In genomic region chr4:120071842-120072507, GRCm38 (mm10) we compare ENCODE assay signal across 15 mouse cellular contexts. TPM values are rescaled to one million over a fixed set of nuclear protein-coding genes. Genes with fewer than 3 reads are reported as not detected.
A peak's percentile ranks its signal among the peaks of the same experiment; 100 is the strongest.
DNase-seq lines count a peak whose midpoint lies in the region; ATAC-seq and TF ChIP-seq lines count a peak whose summit lies in the region.
"Had no signal": no experiment of that assay in that cellular context is flagged by ENCODE, and none has a peak within 500 bp of the region (broad histone marks: within the 10 kb centered on the region; RNA-seq: fewer than 3 reads in every experiment).

No protein-coding gene starts in this region.

- no peak for ATAC-seq in cerebellum, adult (ENCODE audit: insufficient number of reproducible peaks, low FRiP score, low TSS enrichment)
- peak; percentile 37 for ATAC-seq in lung, embryonic 15.5 days (ENCODE audit: borderline replicate concordance, extremely low read depth, low FRiP score, low TSS enrichment)
- ATAC-seq in stomach, postnatal 0 days (ENCODE audit: low FRiP score, low TSS enrichment), result peak; percentile 84
- ATAC-seq in heart, embryonic 11.5 days (replicated peaks; ENCODE audit: insufficient number of reproducible peaks, low FRiP score, low TSS enrichment), result no peak

- TF ChIP-seq CTCF in stomach, postnatal 0 days (IDR thresholded peaks at IDR 0.05; ENCODE audit: low read depth), result no peak

- H3K36me3 ChIP-seq in lung, embryonic 15.5 days, result no peaks in the 10 kb centered on the region
- H3K36me3 ChIP-seq in stomach, postnatal 0 days (ENCODE audit: control insufficient read depth, insufficient read depth, low read length), result no peaks in the 10 kb centered on the region
- no peaks in the 10 kb centered on the region for H3K36me3 ChIP-seq in heart, embryonic 11.5 days (ENCODE audit: control insufficient read depth, insufficient read depth, low read length)
- H3K36me3 ChIP-seq: embryonic facial prominence, embryonic 13.5 days; limb, embryonic 13.5 days had no signal

- no peak overlapping the region for H3K9ac ChIP-seq in lung, embryonic 15.5 days
- H3K9ac ChIP-seq in stomach, postnatal 0 days (ENCODE audit: low read length), result no peak overlapping the region
- H3K9ac ChIP-seq in heart, embryonic 11.5 days (ENCODE audit: low read depth, low read length), result no peak overlapping the region
- H3K9ac ChIP-seq: embryonic facial prominence, embryonic 13.5 days; limb, embryonic 13.5 days had no signal

- no peaks in the 10 kb centered on the region; the same call in 1 of the 2 replicates for H3K27me3 ChIP-seq in lung, embryonic 15.5 days
- no peaks in the 10 kb centered on the region for H3K27me3 ChIP-seq in stomach, postnatal 0 days (ENCODE audit: control insufficient read depth, insufficient read depth, low read length)
- no peaks in the 10 kb centered on the region for H3K27me3 ChIP-seq in heart, embryonic 11.5 days (ENCODE audit: control insufficient read depth, insufficient read depth, low read length)
- H3K27me3 ChIP-seq: embryonic facial prominence, embryonic 13.5 days; limb, embryonic 13.5 days had no signal

- TF ChIP-seq EP300 in stomach, postnatal 0 days (optimal IDR thresholded peaks at IDR 0.05), result no peak

- H3K4me1 ChIP-seq in lung, embryonic 15.5 days, result peaks cover 15% of the 10 kb centered on the region
- no peaks in the 10 kb centered on the region for H3K4me1 ChIP-seq in stomach, postnatal 0 days (replicated peaks; ENCODE audit: control insufficient read depth, insufficient read depth)
- peaks cover 10% of the 10 kb centered on the region for H3K4me1 ChIP-seq in heart, embryonic 11.5 days (ENCODE audit: control insufficient read depth, insufficient read depth, low read length)

- WGBS in lung, embryonic 15.5 days, result 41% methylated on average over 15 of the region's 15 CpGs
- WGBS in stomach, postnatal 0 days, result 32% methylated on average over 15 of the region's 15 CpGs
- 63% methylated on average over 15 of the region's 15 CpGs for WGBS in heart, embryonic 11.5 days (ENCODE audit: insufficient replicate concordance)

- no peak overlapping the region for H3K4me2 ChIP-seq in lung, embryonic 15.5 days
- H3K4me2 ChIP-seq in stomach, postnatal 0 days (replicated peaks; ENCODE audit: low read depth), result peak overlapping the region; percentile 29; the same call in 1 of the 2 replicates
- H3K4me2 ChIP-seq in heart, embryonic 11.5 days, result no peak overlapping the region
- H3K4me2 ChIP-seq: embryonic facial prominence, embryonic 13.5 days; limb, embryonic 13.5 days had no signal

- H3K4me3 ChIP-seq in lung, embryonic 15.5 days, result no peak overlapping the region
- H3K4me3 ChIP-seq in stomach, postnatal 0 days (ENCODE audit: low read depth, low read length), result no peak overlapping the region
- H3K4me3 ChIP-seq in heart, embryonic 11.5 days (ENCODE audit: low read depth, low read length), result no peak overlapping the region
- H3K4me3 ChIP-seq: embryonic facial prominence, embryonic 13.5 days; limb, embryonic 13.5 days had no signal

- DNase-seq in cerebellum, adult 11-12 months, result peak; percentile 27
- peak; percentile 43 to 47 for DNase-seq in urinary bladder, adult 18-20 months (ENCODE audit: low spot score in 2 of 2)
- no peak for DNase-seq in urinary bladder, adult 2 months (ENCODE audit: low spot score)
- peak; percentile 67 for DNase-seq in stomach, postnatal 0 days (ENCODE audit: low spot score)
- no peak for DNase-seq in layer of hippocampus, postnatal 36 days
- DNase-seq: B cell, adult 2 months had no signal

- no peak overlapping the region for H3K27ac ChIP-seq in lung, embryonic 15.5 days
- peak overlapping the region; percentile 65 for H3K27ac ChIP-seq in stomach, postnatal 0 days (replicated peaks)
- no peak overlapping the region for H3K27ac ChIP-seq in heart, embryonic 11.5 days (ENCODE audit: low read depth, low read length)
- H3K27ac ChIP-seq: embryonic facial prominence, embryonic 13.5 days; limb, embryonic 13.5 days had no signal

- H3K9me3 ChIP-seq in lung, embryonic 15.5 days, result no peaks in the 10 kb centered on the region
- H3K9me3 ChIP-seq in stomach, postnatal 0 days (ENCODE audit: control insufficient read depth, low read length), result no peaks in the 10 kb centered on the region
- H3K9me3 ChIP-seq in heart, embryonic 11.5 days (replicated peaks; ENCODE audit: control insufficient read depth, low read length), result no peaks in the 10 kb centered on the region
- H3K9me3 ChIP-seq: embryonic facial prominence, embryonic 13.5 days; limb, embryonic 13.5 days had no signal

RNA-seq across cellular contexts. Expression of gene AL607142.1, which starts 7.2 kb away (rescaled TPM):
- polyA plus RNA-seq in urinary bladder, adult 2 months (2012; rRNA removed), result not detected in 2 replicates
- not detected in 2 replicates for polyA plus RNA-seq in lung, embryonic 15.5 days (2015; fragmentation: Nextera tagmentation; extraction: Ambion mirVana)
- polyA plus RNA-seq in stomach, postnatal 0 days (2015; fragmentation: Nextera tagmentation; extraction: Ambion mirVana), result not detected in 2 replicates
- polyA plus RNA-seq in heart, embryonic 11.5 days (2014; fragmentation: Nextera tagmentation; extraction: Ambion mirVana), result not detected in 2 replicates
- not detected for total RNA-seq in layer of hippocampus, postnatal 36 days (2021)
- total RNA-seq: adrenal gland, adult 18-20 months; layer of hippocampus, adult 18-20 months; megakaryocyte progenitor cell, adult 5-6 weeks had no signal
- polyA plus RNA-seq: embryonic facial prominence, embryonic 13.5 days; heart, embryonic 14.5 days; limb, embryonic 13.5 days had no signal

Comparison
In these comparisons a context has a peak if more than half of its experiments do, and no peak if none do; other contexts are left out.
1. DNase-seq: peak in cerebellum, adult 11-12 months (single experiment), urinary bladder, adult 18-20 months (2 of 2) and stomach, postnatal 0 days (single experiment); none in urinary bladder, adult 2 months (single experiment) and layer of hippocampus, postnatal 36 days (0 of 2).
2. ATAC-seq: peak in lung, embryonic 15.5 days (single experiment) and stomach, postnatal 0 days (single experiment); none in cerebellum, adult (single experiment) and heart, embryonic 11.5 days (single experiment).